21 mouse cellular contexts compared by ENCODE assay signal in the genomic region with DNA sequence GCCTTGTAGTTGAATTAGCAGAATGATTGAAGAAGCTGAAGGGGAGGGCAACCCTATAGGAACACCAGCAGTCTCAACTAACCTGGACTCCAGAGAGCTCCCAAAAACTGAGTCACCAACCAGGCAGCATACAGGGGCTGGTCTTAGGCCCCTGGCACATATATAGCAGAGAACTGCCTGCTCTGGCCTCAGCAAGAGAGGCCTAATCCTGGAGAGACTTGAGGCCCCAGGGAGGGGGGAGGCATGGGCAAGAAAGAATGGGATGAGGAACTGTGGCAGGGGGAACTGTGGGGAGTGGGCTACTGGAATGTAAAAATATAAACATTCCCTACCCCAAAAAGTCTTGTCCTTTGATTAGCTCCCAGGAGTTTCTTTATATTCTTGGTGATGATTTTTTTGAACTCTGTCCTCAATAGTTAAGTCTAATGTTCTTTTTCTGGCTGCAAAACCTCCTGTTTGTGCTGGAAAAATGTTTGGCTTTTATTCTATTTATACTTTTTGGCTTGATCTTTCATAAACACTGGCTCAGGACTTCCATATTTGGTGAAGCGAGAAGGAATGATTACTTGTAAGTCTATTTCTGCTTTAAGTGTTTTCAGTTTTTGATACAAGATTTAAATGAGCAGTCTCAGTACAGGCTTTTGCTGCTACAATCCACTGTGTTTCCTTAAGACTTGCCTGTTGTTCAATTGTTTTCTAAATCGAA.
DNase-seq lines count a peak whose midpoint lies in the region; ATAC-seq and TF ChIP-seq lines count a peak whose summit lies in the region.
"Had no signal": no experiment of that assay in that cellular context is flagged by ENCODE, and none has a peak within 500 bp of the region (broad histone marks: within the 10 kb centered on the region; RNA-seq: fewer than 3 reads in every experiment).

No protein-coding gene starts in this region.

- no peak for ATAC-seq in heart, embryonic 16.5 days (replicated peaks; ENCODE audit: extremely low read depth, insufficient read depth, low FRiP score)
- peak; percentile 84; the same call in 1 of the 2 replicates for ATAC-seq in lung, embryonic 15.5 days (ENCODE audit: borderline replicate concordance, extremely low read depth, low FRiP score, low TSS enrichment)
- ATAC-seq: activated CD4-positive, CD25-positive, alpha-beta regulatory T cell, adult 4 months; liver, embryonic 12.5 days; midbrain, embryonic 13.5 days; Patski had no signal

- no peak for TF ChIP-seq EP300 in heart, adult 2 months (IDR thresholded peaks at IDR 0.05; ENCODE audit: insufficient read depth, low read depth, low read length)

- no peak overlapping the region for H3K4me2 ChIP-seq in heart, embryonic 16.5 days (ENCODE audit: low read depth, low read length)
- H3K4me2 ChIP-seq in lung, embryonic 15.5 days, result no peak overlapping the region
- H3K4me2 ChIP-seq: embryonic facial prominence, embryonic 13.5 days; hindbrain, embryonic 12.5 days; liver, embryonic 12.5 days; midbrain, embryonic 13.5 days had no signal

- no peak for DNase-seq in heart, adult 2 months
- no peak for DNase-seq in lung, adult 18-20 months
- peak; percentile 1 for DNase-seq in lung, postnatal 25 days (ENCODE audit: low spot score)
- DNase-seq in telencephalon, adult 2 months (ENCODE audit: low read depth, low spot score), result peak; percentile 5
- no peak for DNase-seq in layer of hippocampus, postnatal 36 days
- no peak for DNase-seq in urinary bladder, postnatal 10 days (ENCODE audit: low spot score)
- DNase-seq: adrenal gland, postnatal 25 days; cerebellum, adult 8-10 months; gastrocnemius, postnatal 25 days; kidney, adult 11 months; kidney, postnatal 36 days; thymus, postnatal 14 days had no signal

- no peak overlapping the region for H3K4me3 ChIP-seq in heart, embryonic 16.5 days (ENCODE audit: low read length)
- no peak overlapping the region for H3K4me3 ChIP-seq in heart, adult 2 months
- H3K4me3 ChIP-seq in lung, embryonic 15.5 days, result no peak overlapping the region
- H3K4me3 ChIP-seq: embryonic facial prominence, embryonic 13.5 days; heart, embryonic 10.5 days; hindbrain, embryonic 12.5 days; liver, embryonic 12.5 days; midbrain, embryonic 13.5 days had no signal

- no peak for TF ChIP-seq POLR2A in heart, adult 2 months (IDR thresholded peaks at IDR 0.05; ENCODE audit: insufficient read depth, low read depth, low read length)

- H3K27ac ChIP-seq in heart, embryonic 16.5 days (ENCODE audit: low read length), result peak overlapping the region; percentile 51
- no peak overlapping the region; the same call in 1 of the 2 replicates for H3K27ac ChIP-seq in heart, adult 2 months
- H3K27ac ChIP-seq in lung, embryonic 15.5 days, result peak overlapping the region; percentile 76
- H3K27ac ChIP-seq: embryonic facial prominence, embryonic 13.5 days; heart, embryonic 10.5 days; hindbrain, embryonic 12.5 days; liver, embryonic 12.5 days; midbrain, embryonic 13.5 days had no signal

- WGBS in heart, embryonic 16.5 days, result 54% methylated on average over 2 of the region's 2 CpGs
- WGBS in heart, adult 2 months, result 54% methylated on average over 2 of the region's 2 CpGs
- WGBS in lung, embryonic 15.5 days, result 40% methylated on average over 2 of the region's 2 CpGs

- H3K79me2 ChIP-seq in heart, adult 2 months (replicated peaks; ENCODE audit: control insufficient read depth, insufficient read depth, low read length), result no peaks in the 10 kb centered on the region

- no peak overlapping the region for H3K9ac ChIP-seq in heart, embryonic 16.5 days (ENCODE audit: low read length)
- H3K9ac ChIP-seq in heart, adult 2 months (ENCODE audit: low read depth, low read length), result no peak overlapping the region
- H3K9ac ChIP-seq in lung, embryonic 15.5 days, result no peak overlapping the region
- H3K9ac ChIP-seq: embryonic facial prominence, embryonic 13.5 days; hindbrain, embryonic 12.5 days; liver, embryonic 12.5 days; midbrain, embryonic 13.5 days had no signal

- no peaks in the 10 kb centered on the region for H3K27me3 ChIP-seq in heart, embryonic 16.5 days (ENCODE audit: control insufficient read depth, insufficient read depth, low read length)
- H3K27me3 ChIP-seq in heart, adult 2 months (ENCODE audit: control insufficient read depth, insufficient read depth, low read length), result no peaks in the 10 kb centered on the region
- H3K27me3 ChIP-seq in lung, embryonic 15.5 days, result no peaks in the 10 kb centered on the region
- H3K27me3 ChIP-seq: embryonic facial prominence, embryonic 13.5 days; hindbrain, embryonic 12.5 days; liver, embryonic 12.5 days; midbrain, embryonic 13.5 days had no signal

- no peaks in the 10 kb centered on the region for H3K36me3 ChIP-seq in heart, embryonic 16.5 days (ENCODE audit: control insufficient read depth, insufficient read depth)
- no peaks in the 10 kb centered on the region for H3K36me3 ChIP-seq in heart, adult 2 months (ENCODE audit: control insufficient read depth, insufficient read depth, low read length)
- no peaks in the 10 kb centered on the region for H3K36me3 ChIP-seq in lung, embryonic 15.5 days
- H3K36me3 ChIP-seq: embryonic facial prominence, embryonic 13.5 days; heart, embryonic 10.5 days; hindbrain, embryonic 12.5 days; liver, embryonic 12.5 days; midbrain, embryonic 13.5 days had no signal

- intact Hi-C loops in heart, adult 2 months (cut with DNase I), result no loop called here

- H3K9me3 ChIP-seq in heart, embryonic 16.5 days (replicated peaks; ENCODE audit: control insufficient read depth, low read length), result no peaks in the 10 kb centered on the region
- no peaks in the 10 kb centered on the region for H3K9me3 ChIP-seq in lung, embryonic 15.5 days
- H3K9me3 ChIP-seq: embryonic facial prominence, embryonic 13.5 days; heart, embryonic 10.5 days; hindbrain, embryonic 12.5 days; liver, embryonic 12.5 days; midbrain, embryonic 13.5 days had no signal

- H3K4me1 ChIP-seq in heart, embryonic 16.5 days (ENCODE audit: control insufficient read depth, insufficient read depth, low read length), result no peaks in the 10 kb centered on the region
- H3K4me1 ChIP-seq in heart, adult 2 months (ENCODE audit: control insufficient read depth, insufficient read depth, low read length), result no peaks in the 10 kb centered on the region
- no peaks in the 10 kb centered on the region for H3K4me1 ChIP-seq in lung, embryonic 15.5 days
- H3K4me1 ChIP-seq: embryonic facial prominence, embryonic 13.5 days; heart, embryonic 10.5 days; hindbrain, embryonic 12.5 days; liver, embryonic 12.5 days had no signal

- no peak for TF ChIP-seq CTCF in heart, adult 2 months (IDR thresholded peaks at IDR 0.05)

Comparison
In these comparisons a context has a peak if more than half of its experiments do, and no peak if none do; other contexts are left out.
1. DNase-seq: peak in lung, postnatal 25 days (single experiment) and telencephalon, adult 2 months (single experiment); none in heart, adult 2 months (0 of 2), lung, adult 18-20 months (0 of 2), layer of hippocampus, postnatal 36 days (0 of 2) and urinary bladder, postnatal 10 days (single experiment).